Mouse (Mus musculus): ENCODE results near the gene Grb2.

Gene Grb2

GRCm38 (mm10) chr11:115712674-115713298, 4.4 kb upstream of the Grb2 start:
- in situ Hi-C loops (cut with MboI), result loop anchor here (10.0 kb wide), 1 partner anchor 228 kb away; no protein-coding TSS in a partner anchor

GRCm38 (mm10) chr11:115712268-115712667, 3.9 kb upstream of the Grb2 start:
- in situ Hi-C loops (cut with MboI), result loop anchor here (10.0 kb wide), 1 partner anchor 227 kb away; no protein-coding TSS in a partner anchor

DNA sequence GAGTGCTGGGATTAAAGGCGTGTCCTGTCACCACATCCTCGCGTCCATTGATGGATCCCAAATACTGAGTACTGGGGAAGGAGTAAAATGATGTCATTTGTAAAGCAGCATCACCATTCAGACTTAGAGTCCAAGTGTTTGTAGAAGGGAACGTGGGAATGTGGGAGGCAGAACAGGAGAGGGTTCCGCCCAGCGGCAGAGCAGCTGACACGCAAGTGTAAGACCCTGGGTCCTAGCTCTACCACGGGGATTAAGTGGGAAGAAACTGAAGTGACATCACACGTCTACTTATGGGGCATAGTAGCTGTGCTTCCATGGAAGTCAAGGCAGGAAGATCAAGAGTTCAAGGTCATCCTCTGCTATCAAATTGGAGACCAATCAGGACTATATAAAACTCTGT, 2.7 kb upstream of the Grb2 start:
- in situ Hi-C loops (cut with MboI), result loop anchor here (10.0 kb wide), 1 partner anchor 226 kb away; no protein-coding TSS in a partner anchor

DNA sequence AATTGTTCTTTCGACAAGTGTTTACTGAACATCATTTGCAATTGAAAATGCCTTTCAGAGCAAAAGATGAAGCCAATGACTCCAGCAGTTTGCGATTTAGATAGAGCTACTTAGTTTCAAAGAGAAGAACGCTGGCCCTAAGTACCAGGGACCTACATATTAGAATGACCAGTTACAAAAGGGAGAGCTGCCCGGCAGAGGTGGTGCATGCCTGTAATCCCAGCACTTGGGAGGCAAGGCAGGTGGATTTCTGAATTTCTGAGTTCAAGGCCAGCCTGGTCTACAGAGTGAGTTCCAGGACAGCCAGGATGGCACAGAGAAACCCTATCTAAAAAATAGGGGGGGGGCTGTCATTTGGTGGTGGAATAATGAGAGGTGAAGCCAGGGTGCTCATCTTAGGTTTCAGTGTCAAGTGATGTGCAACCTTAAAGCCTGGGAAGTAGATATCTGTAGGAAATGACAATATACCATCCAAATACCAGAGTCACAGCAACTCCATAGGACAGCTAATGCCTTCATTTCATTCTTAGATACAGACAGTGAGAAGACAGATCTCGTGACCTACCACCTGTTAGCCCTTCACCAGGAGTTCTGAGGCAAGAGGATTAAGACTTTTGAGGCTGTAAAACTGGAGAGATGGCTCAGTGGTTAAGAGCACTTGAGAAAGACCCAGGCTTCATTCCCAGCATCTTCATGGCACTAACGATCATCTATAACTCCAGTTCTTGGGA, 1.6 kb upstream of the Grb2 start:
- in situ Hi-C loops (cut with MboI), result loop anchor here (10.0 kb wide), 1 partner anchor 225 kb away; no protein-coding TSS in a partner anchor

- in situ Hi-C loops (cut with MboI), result no loop called here
These were observed 795 bp upstream of the Grb2 start for GRCm38 (mm10) chr11:115708956-115709828.

DNA sequence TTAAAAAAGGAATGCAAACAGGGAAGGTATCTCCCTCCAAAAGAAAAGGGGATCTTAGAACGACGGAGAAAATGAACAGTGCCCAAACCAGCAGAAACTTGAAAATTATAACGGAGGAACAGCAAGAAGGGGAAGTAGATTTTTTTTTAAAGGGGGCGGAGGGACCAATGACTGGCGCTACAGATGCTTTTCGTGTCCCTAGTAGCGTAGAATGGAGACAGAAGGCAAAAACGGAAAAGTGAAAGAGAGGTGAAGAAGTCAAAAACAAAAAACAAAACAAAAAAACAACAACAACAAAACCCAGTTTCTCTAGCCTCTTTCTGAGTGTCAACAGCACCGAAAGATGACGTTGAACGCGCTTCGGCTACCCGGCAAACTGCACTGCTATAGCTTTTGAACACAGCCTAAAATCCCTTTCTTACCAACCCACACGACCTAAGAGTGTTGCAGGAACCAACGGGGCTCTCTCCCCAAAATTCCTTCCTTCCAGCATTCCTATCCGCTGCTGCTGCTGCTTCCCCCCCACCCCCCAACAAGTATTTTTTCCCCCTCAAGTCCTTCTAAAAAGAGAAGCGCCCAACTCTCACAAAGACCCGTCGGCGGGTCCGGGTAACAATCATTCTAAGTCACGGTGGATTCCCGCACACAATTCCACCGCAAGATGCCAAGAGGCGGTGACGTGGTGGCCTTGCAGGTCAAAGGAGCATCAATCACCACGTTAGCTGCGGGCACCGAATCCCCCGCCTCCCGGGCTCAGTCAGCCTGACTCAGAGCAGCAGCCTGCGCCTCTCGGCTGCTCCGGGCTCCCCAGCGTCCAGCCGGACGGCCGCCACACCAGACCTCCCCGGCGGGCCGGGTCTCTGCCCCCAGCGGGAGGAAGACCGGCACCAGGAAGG, 836 bp downstream of the Grb2 start:
- in situ Hi-C loops (cut with MboI), result no loop called here

DNA sequence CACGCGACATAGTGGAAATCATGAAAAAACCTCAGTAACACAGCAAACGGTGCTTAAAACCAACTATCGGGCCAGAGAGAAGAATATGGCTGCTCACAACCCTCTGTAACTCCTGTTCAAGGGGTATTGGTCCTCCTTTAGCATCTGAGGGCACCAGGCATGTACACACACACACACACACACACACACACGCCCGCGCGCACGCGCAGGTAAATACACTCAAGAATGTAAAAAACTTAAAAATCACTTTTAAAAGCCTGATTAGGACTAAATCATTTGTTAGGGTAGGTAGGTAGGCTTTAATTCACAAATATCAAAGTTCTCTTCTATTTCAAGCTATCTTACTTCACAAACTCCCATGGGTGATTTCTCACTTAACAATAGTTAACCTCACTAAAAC, 1.8 kb downstream of the Grb2 start:
- in situ Hi-C loops (cut with MboI), result no loop called here

DNA sequence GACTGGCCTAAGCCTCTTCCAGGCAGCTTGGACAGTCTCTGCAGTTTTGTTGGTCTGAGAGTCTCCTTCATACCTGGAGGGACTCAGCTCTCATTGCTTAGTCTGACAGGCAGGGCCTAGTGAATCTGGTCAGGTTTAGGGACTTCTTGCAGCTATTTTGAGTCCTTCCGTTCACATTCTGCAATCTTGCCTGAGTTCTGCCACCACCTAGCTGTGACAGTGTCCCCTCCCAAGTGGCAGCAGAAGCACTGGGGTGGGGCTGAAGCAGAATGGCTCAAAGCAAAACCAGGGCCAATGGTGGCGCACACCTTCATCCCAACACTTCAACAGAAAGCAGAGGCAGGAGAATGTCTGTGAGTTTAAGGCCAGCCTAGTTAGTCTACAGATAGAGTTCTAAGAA, 2.8 kb downstream of the Grb2 start:
- in situ Hi-C loops (cut with MboI), result no loop called here

- in situ Hi-C loops (cut with MboI), result no loop called here
These were observed 3.7 kb downstream of the Grb2 start for GRCm38 (mm10) chr11:115704648-115705047.

GRCm38 (mm10) chr11:115703466-115703865, 4.9 kb downstream of the Grb2 start:
- in situ Hi-C loops (cut with MboI), result no loop called here

GRCm38 (mm10) chr11:115698986-115699728, 9.2 kb downstream of the Grb2 start:
- in situ Hi-C loops (cut with MboI), result no loop called here

GRCm38 (mm10) chr11:115697722-115698121, 10.7 kb downstream of the Grb2 start:
- in situ Hi-C loops (cut with MboI), result no loop called here

- in situ Hi-C loops (cut with MboI), result no loop called here
These were observed 11.3 kb downstream of the Grb2 start for GRCm38 (mm10) chr11:115697091-115697490.

DNA sequence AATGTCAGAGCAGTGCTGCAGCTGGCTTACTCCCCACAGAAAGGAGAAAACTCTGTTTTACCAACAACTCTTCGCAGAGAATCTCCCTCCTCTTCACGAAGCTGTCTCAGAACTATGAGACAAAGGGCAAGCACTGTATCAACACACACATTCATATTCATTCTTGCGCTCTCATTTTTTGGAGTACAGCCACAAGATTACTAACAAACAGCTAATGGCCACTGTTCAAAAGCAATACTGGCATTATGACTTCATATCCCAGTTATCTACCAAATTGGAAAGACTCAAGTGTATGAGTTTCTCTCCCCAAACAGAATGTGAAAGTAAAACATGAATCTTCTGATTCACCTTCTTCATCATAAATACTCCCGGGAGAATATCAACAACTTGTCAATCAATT, 11.9 kb downstream of the Grb2 start:
- in situ Hi-C loops (cut with MboI), result no loop called here

- in situ Hi-C loops (cut with MboI), result no loop called here
These were observed 14.3 kb downstream of the Grb2 start for GRCm38 (mm10) chr11:115693979-115694578.

- in situ Hi-C loops (cut with MboI), result no loop called here
These were observed 15.6 kb downstream of the Grb2 start for GRCm38 (mm10) chr11:115692800-115693199.

DNA sequence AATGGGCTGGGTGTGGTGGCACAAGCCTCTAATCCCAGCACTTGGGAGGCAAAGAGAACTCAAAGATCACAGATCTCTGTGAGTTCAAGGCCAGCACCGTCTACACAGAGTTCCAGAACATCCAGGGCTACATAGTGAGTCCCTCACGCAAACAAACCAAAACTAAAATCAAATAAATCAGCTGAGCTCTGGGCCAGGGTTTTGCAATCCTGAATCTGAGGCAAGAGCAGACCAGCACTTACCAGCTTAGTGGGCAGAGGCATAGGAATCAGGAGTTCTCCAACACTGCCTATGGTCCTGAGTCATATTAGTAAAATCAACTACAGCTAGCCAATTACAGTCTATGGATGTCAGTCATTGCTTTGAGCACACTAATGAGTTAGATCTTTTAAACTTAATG, 16.4 kb downstream of the Grb2 start:
- in situ Hi-C loops (cut with MboI), result no loop called here

- in situ Hi-C loops (cut with MboI), result no loop called here
These were observed 16.9 kb downstream of the Grb2 start for GRCm38 (mm10) chr11:115691511-115691910.

DNA sequence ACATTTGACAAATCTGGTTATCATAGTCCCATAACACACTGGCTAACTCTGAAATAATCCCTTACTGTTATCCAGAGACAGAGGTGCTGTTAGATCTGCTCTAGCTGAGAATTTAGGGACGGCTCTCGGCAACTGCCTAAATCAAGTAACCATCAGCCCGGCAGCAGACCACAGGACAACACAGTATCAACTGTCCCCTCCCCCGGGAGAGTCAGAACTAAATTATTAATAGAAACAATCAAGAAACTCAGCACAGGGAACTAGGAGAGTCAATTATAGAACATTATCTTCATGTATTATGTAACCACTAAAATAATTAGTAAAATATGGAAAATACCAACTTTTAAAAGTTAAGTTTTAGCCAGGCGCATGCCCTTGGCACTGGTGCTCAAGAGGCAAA, 17.4 kb downstream of the Grb2 start:
- in situ Hi-C loops (cut with MboI), result no loop called here

- in situ Hi-C loops (cut with MboI), result no loop called here
These were observed 18.0 kb downstream of the Grb2 start for GRCm38 (mm10) chr11:115690356-115690755.
